Mouse (Mus musculus) neural tube, embryonic 15.5 days (tissue): ENCODE measurements around the gene Mettl1. TPM values are rescaled to one million over a fixed set of nuclear protein-coding genes. Genes with fewer than 3 reads are reported as not detected.

Source experiments
- ATAC-seq: fragments of 200-750 bp; cut with Nextera tagmentation; 2 replicates; pipeline ENCODE4 v1.8.0; 2017; ENCODE audit warnings: mild to moderate bottlenecking, moderate TSS enrichment, moderate library complexity; ENCODE audit not compliant: low FRiP score
- H3K27ac ChIP-seq: fragments of 300-500 bp; sonication (generic); replicated peaks from 2 replicates; pipeline ENCODE4 v1.5.1; 2015; ENCODE audit warnings: mild to moderate bottlenecking, inconsistent platforms
- H3K27me3 ChIP-seq: fragments of 300-500 bp; sonication (generic); replicated peaks from 2 replicates; pipeline ENCODE4 v1.6.1; 2015; ENCODE audit warnings: inconsistent platforms
- H3K36me3 ChIP-seq: fragments of 300-500 bp; sonication (generic); 2 replicates; pipeline ENCODE4 v1.6.1; 2015; ENCODE audit warnings: inconsistent platforms
- H3K4me1 ChIP-seq: fragments of 300-500 bp; sonication (generic); 2 replicates; pipeline ENCODE4 v1.6.1; 2015; ENCODE audit warnings: inconsistent platforms
- H3K4me2 ChIP-seq: fragments of 300-500 bp; sonication (generic); 2 replicates; pipeline ENCODE4 v1.6.1; 2015; ENCODE audit warnings: inconsistent platforms, mild to moderate bottlenecking, moderate library complexity
- H3K4me3 ChIP-seq: fragments of 300-500 bp; sonication (generic); replicated peaks from 2 replicates; pipeline ENCODE4 v1.5.1; 2015; ENCODE audit warnings: mild to moderate bottlenecking, inconsistent platforms
- H3K9ac ChIP-seq: fragments of 300-500 bp; sonication (generic); replicated peaks from 2 replicates; pipeline ENCODE4 v1.6.1; 2015; ENCODE audit warnings: mild to moderate bottlenecking, inconsistent platforms
- H3K9me3 ChIP-seq: fragments of 300-500 bp; sonication (generic); replicated peaks from 2 replicates; pipeline ENCODE4 v1.6.1; 2016; ENCODE audit warnings: inconsistent platforms
- WGBS: fragments of 180-500 bp; shearing (Covaris S2); methylation state at CpG from one replicate; pipeline ENCODE4 v1.1.7; 2015; ENCODE audit warnings: mixed read lengths; 5-methylcytosine and 5-hydroxymethylcytosine counted together
- polyA plus RNA-seq: library from polyadenylated mRNA; unstranded; fragments of >200 nt; fragmentation: Nextera tagmentation; extraction: Ambion mirVana; gene quantifications from 2 replicates; pipeline ENCODE4 v1.2.1, GENCODE M21; 2015

Gene Mettl1
- polyA plus RNA-seq, 1 experiment from 2014 or later = 24.3 TPM

DNA sequence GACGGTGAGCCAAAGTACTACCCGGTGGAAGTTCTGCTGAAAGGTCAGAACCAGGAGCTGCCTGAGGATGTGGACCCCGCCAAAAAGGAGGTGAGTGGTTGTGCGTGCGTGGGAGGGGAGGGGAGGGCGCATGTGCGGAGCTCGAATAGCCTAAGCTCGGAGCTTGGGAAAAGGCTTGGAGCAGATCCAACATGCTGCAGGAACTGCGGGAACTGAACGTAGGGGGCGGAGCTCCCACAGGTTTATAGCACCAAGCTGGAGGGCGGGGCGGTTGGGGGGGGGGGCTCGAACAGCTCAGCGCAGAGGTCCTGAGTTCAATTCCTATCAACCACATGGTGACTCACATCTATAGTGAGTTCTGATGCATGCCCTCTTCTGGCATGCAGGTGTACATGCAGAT, 22.8 kb upstream of the Mettl1 start:
- WGBS = 79% methylated on average over 16 of the region's 16 CpGs
- H3K4me1 ChIP-seq = no peaks in the 10 kb centered on the region
- H3K4me2 ChIP-seq = no peak overlapping the region
- peaks cover 16% of the 10 kb centered on the region for H3K36me3 ChIP-seq
- H3K27me3 ChIP-seq = no peaks in the 10 kb centered on the region
- no peaks in the 10 kb centered on the region for H3K9me3 ChIP-seq
- H3K9ac ChIP-seq = no peak overlapping the region
- H3K4me3 ChIP-seq = no peak overlapping the region
- ATAC-seq = no peak
- H3K27ac ChIP-seq = no peak overlapping the region

DNA sequence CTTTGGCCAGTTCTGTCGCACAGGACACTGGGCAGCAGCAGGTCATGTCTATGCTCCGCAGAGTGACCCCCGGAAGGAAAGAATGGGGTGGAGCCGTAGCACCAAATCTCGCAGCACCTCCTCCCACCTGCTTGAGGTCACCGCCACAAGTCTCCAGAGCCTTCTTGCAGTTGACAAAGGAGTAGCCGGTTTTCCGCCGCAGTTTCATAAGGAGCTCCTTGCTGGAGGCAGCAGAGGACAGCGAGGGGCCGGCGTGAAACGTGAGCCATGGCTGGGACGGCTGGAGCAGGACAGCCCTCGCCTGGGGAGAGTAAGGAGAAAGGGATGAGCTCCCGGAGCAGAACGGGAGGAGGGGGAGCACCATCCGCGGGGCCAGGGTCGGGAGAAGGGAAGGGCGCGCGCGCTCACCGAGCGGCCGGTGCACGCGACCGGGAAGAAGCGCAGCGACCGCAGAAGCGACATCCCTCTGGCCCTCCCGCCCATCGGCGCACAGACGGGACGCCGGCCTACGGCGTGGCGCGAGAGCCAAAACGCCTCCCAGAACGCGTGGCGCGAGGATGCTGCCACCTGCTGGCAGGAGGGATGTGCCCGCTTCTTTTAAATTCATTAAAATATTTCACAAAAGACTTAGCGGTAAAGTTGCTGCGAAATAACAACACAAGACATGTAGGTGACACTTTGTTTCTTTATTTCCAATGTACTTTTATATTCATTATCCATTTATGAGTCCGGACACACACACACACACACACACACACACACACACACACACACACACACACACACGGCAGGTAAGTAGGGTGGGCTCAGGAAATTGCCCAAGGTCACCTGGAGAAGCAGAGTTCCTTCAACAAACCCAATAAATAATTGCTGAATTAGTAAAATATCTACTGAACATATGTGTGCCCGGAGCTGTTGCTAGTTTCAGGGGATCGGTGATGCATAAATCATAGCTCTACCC, 10.6 kb upstream of the Mettl1 start, which contains the start of gene Tsfm:
TSS of gene Tsfm (minus strand) at position 505 of the 961 bp plus-strand sequence.
- Histone ChIP-seq H3K4me2 (peak within 1 kb of the TSS; percentile 91), H3K27ac (peak within 1 kb of the TSS; percentile 84), H3K4me3 (peak within 1 kb of the TSS; percentile 93), H3K9ac (peak within 1 kb of the TSS; percentile 93), H3K9me3 (no peaks in the 10 kb centered on the region), H3K27me3 (no peaks in the 10 kb centered on the region), H3K4me1 (peaks cover 14% of the 10 kb centered on the region), H3K36me3 (peaks cover 31% of the 10 kb centered on the region)
- ATAC-seq = peak; percentile 85
- 5% methylated on average over 56 of the region's 56 CpGs for WGBS

DNA sequence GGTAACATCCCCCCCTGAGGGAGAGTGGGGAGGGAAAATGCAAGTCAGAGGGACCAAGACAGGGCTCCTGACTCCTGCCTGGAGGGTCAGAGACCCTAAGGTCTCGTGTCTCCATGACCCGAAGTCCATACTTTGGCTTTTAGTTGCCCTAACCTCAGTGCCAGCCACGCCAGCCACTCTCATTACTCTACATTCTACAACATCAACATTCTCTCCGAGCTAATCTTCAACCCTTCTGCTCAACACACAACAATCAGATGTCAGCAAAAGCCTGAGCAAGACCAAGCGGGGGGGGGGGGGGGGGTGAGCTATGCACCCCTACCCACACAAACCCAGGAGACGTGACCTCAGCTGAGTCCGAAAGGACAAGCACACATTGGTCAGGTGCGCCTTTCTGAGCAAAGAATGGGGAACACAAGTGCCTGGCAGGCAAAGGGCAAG, 7.9 kb upstream of the Mettl1 start:
- Histone ChIP-seq H3K9me3 (no peaks in the 10 kb centered on the region), H3K27me3 (no peaks in the 10 kb centered on the region), H3K27ac (no peak overlapping the region), H3K36me3 (peaks cover 6% of the 10 kb centered on the region), H3K4me3 (no peak overlapping the region), H3K9ac (no peak overlapping the region), H3K4me2 (no peak overlapping the region), H3K4me1 (peaks cover 14% of the 10 kb centered on the region)
- 89% methylated on average over 8 of the region's 8 CpGs for WGBS
- ATAC-seq = no peak

DNA sequence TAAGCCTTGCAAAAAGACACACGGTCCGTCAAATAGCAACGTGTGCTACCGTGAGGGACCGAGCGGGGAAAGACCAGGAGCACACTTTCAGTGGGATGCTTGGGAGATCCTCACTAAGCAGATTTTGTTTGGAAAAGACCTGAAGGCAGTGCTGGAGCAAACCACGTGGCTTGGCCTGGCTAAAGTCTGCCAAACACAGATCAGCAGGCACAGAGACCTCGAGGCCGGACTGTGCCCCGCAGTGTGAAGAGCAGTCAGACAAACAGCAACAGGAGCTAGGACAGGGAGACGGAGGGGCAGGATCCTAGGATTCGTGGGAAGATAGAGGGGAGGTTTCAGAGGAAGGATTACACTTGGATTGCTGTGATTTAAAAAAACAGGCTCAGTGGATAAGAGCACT, 4.9 kb upstream of the Mettl1 start:
- Histone ChIP-seq H3K27ac (no peak overlapping the region), H3K9me3 (no peaks in the 10 kb centered on the region), H3K4me2 (no peak overlapping the region), H3K4me3 (no peak overlapping the region), H3K4me1 (peaks cover 10% of the 10 kb centered on the region), H3K9ac (no peak overlapping the region), H3K27me3 (peaks cover 4% of the 10 kb centered on the region; the same call in 1 of the 2 replicates), H3K36me3 (no peaks in the 10 kb centered on the region)
- 82% methylated on average over 12 of the region's 12 CpGs for WGBS
- no peak for ATAC-seq

DNA sequence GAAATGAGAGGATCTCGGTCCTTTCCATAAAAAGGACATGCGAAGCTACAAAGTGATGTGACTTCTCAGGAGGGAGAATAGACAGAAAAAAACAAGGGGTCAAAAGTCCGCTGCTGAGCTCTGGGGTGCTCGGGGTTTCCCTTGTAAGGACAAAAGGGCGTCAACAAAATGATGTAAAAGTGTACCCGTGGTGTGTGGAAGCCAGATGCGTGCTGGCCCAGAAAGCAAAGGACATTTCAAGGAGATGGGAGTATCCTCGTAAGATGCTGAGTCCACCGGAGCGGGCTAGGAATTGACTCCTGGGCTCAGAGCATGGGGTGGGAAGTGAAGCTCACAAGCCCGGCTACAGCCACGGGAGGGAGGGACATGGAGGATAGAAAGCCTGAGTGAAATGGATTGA, 3.6 kb upstream of the Mettl1 start:
- Histone ChIP-seq H3K4me3 (no peak overlapping the region), H3K9me3 (no peaks in the 10 kb centered on the region), H3K9ac (no peak overlapping the region), H3K27ac (no peak overlapping the region), H3K27me3 (peaks cover 4% of the 10 kb centered on the region; the same call in 1 of the 2 replicates), H3K4me2 (no peak overlapping the region), H3K4me1 (peaks cover 15% of the 10 kb centered on the region), H3K36me3 (no peaks in the 10 kb centered on the region)
- ATAC-seq = no peak
- 68% methylated on average over 12 of the region's 12 CpGs for WGBS

DNA sequence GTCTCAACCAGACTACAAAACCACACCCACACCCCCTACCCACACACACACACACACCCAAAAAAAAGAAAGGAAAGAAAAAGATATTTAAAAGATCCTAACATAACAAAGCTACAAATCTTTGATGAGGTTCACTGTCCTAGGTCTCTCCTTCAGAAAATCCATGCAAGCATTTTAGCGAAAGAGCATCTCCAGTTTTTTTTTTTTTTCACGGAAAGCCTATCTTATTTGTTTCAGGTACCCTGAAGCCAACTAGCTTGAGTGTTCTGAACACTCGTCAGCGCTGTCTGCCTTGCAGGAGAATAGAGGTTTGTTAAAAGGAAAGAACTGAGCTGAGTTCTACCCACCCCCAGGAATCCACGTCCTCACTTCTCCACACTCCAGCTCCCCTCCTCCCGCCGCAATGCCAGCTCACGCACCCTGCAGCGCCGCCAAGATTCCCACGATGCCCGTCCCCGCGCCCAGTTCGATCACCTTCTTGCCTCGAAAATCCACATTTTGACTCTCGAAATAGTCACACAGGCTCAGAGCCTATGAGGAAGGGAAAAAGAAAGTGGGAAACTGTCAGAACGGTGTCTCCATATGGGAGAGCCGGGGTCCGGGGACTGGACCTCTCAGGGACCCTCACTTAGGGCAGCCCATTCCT, 522 bp upstream of the Mettl1 start:
- Histone ChIP-seq H3K36me3 (peaks cover 11% of the 10 kb centered on the region; the same call in 1 of the 2 replicates), H3K27ac (peak overlapping the region; percentile 60), H3K4me3 (peak overlapping the region; percentile 62), H3K9ac (peak overlapping the region; percentile 62), H3K9me3 (no peaks in the 10 kb centered on the region), H3K4me2 (peak overlapping the region; percentile 99), H3K27me3 (peaks cover 4% of the 10 kb centered on the region; the same call in 1 of the 2 replicates), H3K4me1 (peaks cover 19% of the 10 kb centered on the region)
- WGBS = 1% methylated on average over 20 of the region's 20 CpGs
- peak; percentile 22; the same call in 1 of the 2 replicates for ATAC-seq

DNA sequence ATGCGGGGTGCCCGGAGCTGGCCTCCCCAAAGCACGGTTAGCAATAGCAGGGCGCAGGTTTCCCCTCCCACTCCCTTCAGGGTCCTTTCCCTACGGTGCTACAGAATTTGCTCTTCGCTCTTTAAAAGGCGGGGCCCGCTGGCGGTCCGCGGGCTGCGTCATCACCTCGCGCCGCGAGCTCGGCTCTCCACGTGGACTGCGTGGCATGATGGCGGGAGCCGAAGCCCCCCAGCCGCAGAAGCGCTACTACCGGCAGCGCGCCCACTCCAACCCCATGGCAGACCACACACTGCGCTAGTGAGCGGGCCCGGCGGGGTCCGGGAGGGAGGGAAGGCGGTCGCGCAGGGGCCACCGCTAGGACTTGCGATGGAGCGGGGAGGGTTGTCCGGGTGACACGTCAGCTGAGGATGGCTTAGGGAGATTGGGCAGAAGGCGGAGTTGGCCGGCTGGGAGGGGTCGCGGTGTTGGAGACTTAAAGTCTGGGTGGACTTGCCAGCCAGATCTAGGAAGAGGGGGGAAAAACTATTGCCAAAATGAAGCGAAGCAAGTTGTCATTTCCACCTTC, 642 bp downstream of the Mettl1 start:
- ATAC-seq = peak; percentile 87
- H3K9ac ChIP-seq = peak overlapping the region; percentile 62
- peak overlapping the region; percentile 60 for H3K27ac ChIP-seq
- H3K4me3 ChIP-seq = peak overlapping the region; percentile 62
- H3K4me1 ChIP-seq = peaks cover 19% of the 10 kb centered on the region
- under 1% methylated on average over 44 of the region's 44 CpGs for WGBS
- no peaks in the 10 kb centered on the region for H3K9me3 ChIP-seq
- H3K27me3 ChIP-seq = peaks cover 4% of the 10 kb centered on the region; the same call in 1 of the 2 replicates
- H3K4me2 ChIP-seq = peak overlapping the region; percentile 99
- H3K36me3 ChIP-seq = peaks cover 11% of the 10 kb centered on the region; the same call in 1 of the 2 replicates

DNA sequence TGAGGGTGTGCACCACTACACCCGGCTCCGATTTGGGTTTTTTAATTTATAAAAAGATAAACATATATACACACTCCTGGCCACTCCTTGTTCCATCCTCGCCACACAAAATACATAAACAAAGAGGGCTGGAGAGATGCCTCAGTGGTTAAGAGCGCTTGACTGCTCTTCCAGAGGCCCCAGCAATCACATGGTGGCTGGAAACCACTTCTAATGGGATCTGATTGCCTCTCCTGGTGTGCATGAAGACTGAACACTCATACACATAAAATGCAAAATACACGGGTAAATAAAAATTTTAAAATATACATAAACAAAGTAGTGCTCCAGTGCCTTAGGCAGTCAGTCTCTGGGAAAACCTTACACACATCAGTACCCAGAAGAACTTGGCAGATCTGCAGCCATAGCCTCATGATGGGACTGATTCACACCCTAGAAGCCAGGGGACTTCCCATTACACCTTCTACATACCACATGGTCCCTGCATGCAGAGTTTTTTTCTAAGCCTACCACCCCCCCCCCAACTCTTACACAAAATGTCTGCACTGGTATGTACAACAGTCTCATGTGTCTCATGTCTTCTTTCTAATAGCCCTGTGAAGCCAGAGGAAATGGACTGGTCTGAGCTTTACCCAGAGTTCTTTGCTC, 1.4 kb downstream of the Mettl1 start:
- peaks cover 11% of the 10 kb centered on the region; the same call in 1 of the 2 replicates for H3K36me3 ChIP-seq
- H3K27ac ChIP-seq = no peak overlapping the region
- no peaks in the 10 kb centered on the region for H3K9me3 ChIP-seq
- peaks cover 10% of the 10 kb centered on the region for H3K27me3 ChIP-seq
- no peak for ATAC-seq
- H3K9ac ChIP-seq = peak overlapping the region; percentile 51; the same call in 1 of the 2 replicates
- H3K4me3 ChIP-seq = peak overlapping the region; percentile 62
- peaks cover 19% of the 10 kb centered on the region for H3K4me1 ChIP-seq
- 20% methylated on average over 5 of the region's 5 CpGs for WGBS
- peak overlapping the region; percentile 99 for H3K4me2 ChIP-seq

DNA sequence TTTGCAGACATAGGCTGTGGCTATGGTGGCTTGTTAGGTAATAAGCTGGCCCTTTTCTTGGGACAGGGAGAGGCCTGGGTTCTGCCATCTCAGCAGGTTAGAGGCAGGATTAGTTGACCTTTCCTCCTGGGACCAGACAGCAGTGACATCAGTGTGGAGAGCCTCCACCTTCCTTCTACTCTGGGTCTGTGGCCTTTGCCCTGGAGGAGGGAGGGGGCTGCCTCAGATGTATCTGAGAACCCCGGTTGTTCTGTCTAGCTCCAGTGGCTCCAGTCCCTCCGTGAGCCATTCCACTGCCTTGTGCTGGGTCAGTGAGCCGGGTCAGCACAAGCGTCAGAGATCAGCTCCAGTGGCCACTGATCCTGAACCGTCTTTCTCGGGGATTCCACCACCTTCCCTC, 2.0 kb downstream of the Mettl1 start:
- 87% methylated on average over 6 of the region's 6 CpGs for WGBS
- H3K27me3 ChIP-seq = peaks cover 16% of the 10 kb centered on the region
- no peak overlapping the region for H3K27ac ChIP-seq
- no peak overlapping the region for H3K4me3 ChIP-seq
- peak overlapping the region; percentile 99; the same call in 1 of the 2 replicates for H3K4me2 ChIP-seq
- peaks cover 11% of the 10 kb centered on the region; the same call in 1 of the 2 replicates for H3K36me3 ChIP-seq
- peaks cover 19% of the 10 kb centered on the region for H3K4me1 ChIP-seq
- no peak overlapping the region for H3K9ac ChIP-seq
- no peaks in the 10 kb centered on the region for H3K9me3 ChIP-seq
- ATAC-seq = no peak

DNA sequence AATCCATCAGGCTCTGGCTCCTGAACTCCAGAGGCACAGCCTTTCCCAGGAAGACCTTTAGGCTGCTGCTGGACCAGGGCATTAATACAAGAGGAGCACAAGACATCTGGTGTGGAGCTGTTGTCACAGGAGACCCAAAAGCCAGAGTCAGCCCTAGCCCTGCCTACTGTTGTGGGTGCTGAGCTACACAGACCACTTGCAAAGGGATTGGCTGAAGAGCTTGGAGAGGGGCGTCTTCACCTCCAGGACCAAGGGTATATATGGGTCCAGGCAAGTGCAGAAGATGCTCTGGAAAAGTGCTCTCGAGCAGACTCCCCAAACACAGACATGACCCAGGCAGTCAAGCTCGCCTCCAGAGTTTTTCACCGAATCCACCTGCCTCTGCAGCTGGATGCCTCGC, 6.7 kb downstream of the Mettl1 start, which contains the start of gene Cyp27b1:
TSS of gene Cyp27b1 (plus strand) at position 297 of the 400 bp plus-strand sequence.
- Histone ChIP-seq H3K9ac (no peak within 1 kb of the TSS), H3K4me3 (0 out of 2 replicates have a peak within 1 kb of the TSS, but pooled peaks have one; percentile 1)

More for the DNA sequence above, 6.7 kb downstream of the Mettl1 start, which contains the start of gene Cyp27b1:
- 31% methylated on average over 5 of the region's 5 CpGs for WGBS
- Histone ChIP-seq H3K4me1 (peaks cover 12% of the 10 kb centered on the region), H3K4me2 (peak within 1 kb of the TSS; percentile 4; the same call in 1 of the 2 replicates), H3K36me3 (peaks cover 13% of the 10 kb centered on the region; the same call in 1 of the 2 replicates), H3K27ac (no peak within 1 kb of the TSS), H3K9me3 (no peaks in the 10 kb centered on the region), H3K27me3 (peaks cover 57% of the 10 kb centered on the region)
- ATAC-seq = no peak
